Mouse (Mus musculus): ENCODE data around the gene Mrps18a.

The Mrps18a gene

GRCm38 (mm10) chr17:46152847-46153782, 42.3 kb downstream of the Mrps18a start, which contains the start of gene Mad2l1bp:
TSS of gene Mad2l1bp (minus strand) at chr17:46153553.
- peak; percentile 92 to 93 for DNase-seq

DNA sequence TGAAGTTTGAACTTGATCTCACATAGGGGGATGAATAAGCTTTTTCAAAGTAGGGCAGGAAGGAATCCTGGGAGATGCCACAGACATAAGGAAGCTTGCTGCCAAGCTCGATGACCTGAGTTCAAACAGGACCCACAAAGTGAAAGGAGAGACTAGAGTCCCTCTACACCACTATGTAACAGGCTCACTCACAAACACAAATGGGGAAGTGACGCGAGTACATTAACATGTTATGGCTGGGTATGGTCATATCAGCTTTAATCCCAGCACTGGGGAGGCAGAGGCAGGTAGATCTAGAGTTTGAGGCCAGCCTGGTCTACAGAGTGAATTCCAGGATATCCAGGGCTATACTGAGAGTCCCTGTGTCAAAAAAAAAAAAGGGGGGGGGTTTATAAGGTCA, 43.5 kb downstream of the Mrps18a start:
- no peak for DNase-seq

DNA sequence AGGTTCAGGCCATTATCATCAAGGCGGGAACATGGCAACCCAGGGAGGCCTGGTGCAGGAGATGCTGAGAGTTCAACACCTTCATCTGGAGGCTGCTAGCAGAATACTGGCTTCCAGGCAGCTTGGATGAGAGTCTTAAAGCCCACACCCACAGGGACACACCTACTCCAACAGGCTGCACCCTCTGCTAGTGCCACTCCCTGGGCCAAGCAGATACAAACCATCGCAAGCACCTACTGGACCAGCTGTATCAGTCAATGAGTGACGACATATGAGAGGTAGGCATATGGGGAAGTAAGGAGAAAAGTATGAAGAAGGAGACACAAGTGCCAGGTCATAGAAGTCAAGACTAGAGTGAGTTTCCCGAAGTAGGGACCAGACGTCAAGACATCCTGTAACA, 45.9 kb downstream of the Mrps18a start:
- DNase-seq = no peak

GRCm38 (mm10) chr17:46157131-46157530, 46.3 kb downstream of the Mrps18a start:
- DNase-seq = no peak

DNA sequence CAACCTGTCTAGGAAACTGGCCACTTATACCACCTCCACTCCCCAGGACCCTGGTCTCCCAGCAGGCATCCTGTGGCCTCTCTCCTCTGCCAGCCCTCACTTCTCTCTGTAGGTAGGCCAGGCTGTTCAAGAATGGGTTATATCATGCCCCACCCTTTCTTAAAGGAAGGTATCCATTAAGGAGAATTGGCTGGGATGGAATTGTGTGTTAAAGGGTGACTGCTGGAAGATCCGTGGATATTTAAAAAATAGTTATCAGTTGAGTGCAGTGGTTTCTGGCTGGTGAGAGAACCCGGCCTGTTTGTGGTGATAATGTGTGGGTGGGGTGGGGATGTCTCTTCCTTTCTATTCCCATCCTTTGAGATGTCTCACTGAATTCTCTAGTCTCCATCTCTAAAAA, 48.5 kb downstream of the Mrps18a start:
- DNase-seq = no peak

GRCm38 (mm10) chr17:46160090-46160662, 49.4 kb downstream of the Mrps18a start:
- DNase-seq = peak; percentile 96 to 97

- DNase-seq = peak; percentile 98 to 99
These were observed 49.9 kb downstream of the Mrps18a start, which contains the start of gene Gtpbp2 for GRCm38 (mm10) chr17:46160686-46161085. TSS of gene Gtpbp2 (plus strand) at chr17:46161032.

GRCm38 (mm10) chr17:46161179-46161578, 50.4 kb downstream of the Mrps18a start:
- peak in 1 of 2 experiments; percentile 32 for DNase-seq

DNA sequence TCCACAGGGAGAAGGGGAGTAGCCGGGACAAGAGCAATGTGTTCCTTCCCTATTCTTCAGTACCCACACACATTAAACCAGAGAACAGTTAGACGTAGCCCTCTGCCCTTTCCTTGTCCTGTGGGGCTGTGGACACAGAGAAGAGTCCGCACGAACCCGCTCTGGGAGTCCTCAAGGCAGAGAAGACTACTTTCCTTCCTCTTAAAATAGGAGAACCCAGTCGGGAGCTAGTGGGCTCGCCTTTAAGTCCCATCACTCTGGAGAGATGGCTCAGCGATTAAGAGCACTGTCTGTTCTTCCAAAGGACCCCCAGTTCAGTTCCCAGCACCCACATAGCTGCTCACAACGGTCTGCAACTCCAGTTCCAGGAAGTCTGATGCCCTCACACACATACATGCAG, 50.9 kb downstream of the Mrps18a start:
- no peak for DNase-seq

- DNase-seq = no peak
These were observed 51.8 kb downstream of the Mrps18a start for GRCm38 (mm10) chr17:46162551-46162950.

DNA sequence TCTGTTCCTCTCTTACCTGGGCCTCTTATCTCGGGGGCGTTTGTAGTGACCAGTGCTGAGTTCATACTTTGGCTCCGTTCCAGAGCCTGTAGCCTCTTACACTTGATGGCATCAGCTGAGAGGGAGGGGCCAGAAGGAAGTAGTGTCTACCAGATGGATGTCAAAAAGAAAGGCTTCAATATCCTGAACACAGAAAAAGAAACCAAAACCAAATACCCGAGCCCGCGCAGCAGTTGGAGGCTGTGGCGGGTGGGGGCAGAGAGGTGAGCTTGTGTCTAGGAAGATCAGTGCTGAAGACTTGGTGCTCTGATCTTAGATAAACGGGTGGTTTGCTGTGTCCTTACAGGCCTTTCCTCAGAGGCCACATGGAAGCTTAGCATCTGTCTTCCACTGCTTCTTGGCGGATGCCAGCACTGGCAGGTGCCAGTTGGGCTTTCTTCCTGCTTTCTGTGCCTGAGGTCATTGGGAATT, 52.2 kb downstream of the Mrps18a start:
- peak; percentile 49 to 57 for DNase-seq

- no peak for DNase-seq
These were observed 53.5 kb downstream of the Mrps18a start for GRCm38 (mm10) chr17:46164301-46164700.

DNA sequence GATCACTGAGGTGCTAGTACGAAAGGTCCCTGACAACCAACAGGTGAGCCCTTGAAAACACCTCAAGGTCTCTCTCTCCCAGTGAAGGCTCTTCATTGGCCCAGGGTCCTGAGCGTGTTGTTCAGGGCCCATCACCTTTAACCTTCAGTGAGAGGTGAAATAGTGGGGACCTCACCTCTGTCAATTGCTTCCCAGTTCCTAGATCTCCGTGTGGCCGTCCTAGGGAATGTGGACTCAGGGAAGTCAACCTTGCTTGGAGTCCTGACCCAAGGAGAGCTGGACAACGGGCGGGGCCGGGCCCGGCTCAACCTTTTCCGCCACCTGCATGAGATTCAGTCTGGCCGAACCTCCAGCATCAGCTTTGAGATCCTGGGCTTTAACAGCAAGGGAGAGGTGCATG, 54.0 kb downstream of the Mrps18a start:
- DNase-seq = no peak

- DNase-seq = no peak
These were observed 54.7 kb downstream of the Mrps18a start for GRCm38 (mm10) chr17:46165460-46165859.

GRCm38 (mm10) chr17:46166270-46166669, 55.5 kb downstream of the Mrps18a start:
- no peak for DNase-seq

DNA sequence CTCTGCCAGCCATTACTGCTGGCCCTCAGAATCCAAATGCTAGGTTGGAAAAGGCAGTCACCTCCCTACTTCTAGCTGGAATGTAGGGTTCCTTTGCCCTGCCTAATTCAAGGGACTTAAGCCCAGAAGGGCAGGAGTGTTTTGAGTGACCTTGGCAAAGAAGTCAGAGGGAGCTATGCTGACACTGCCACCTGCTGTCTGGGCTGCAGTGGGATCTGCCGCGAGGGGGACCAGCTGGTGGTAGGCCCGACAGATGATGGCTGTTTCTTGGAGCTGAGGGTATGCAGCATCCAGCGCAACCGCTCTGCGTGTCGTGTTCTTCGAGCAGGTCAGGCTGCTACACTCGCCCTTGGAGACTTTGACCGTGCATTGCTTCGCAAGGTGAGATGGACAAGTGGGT, 56.2 kb downstream of the Mrps18a start:
- no peak for DNase-seq

GRCm38 (mm10) chr17:46168318-46168717, 57.5 kb downstream of the Mrps18a start:
- DNase-seq = no peak

GRCm38 (mm10) chr17:46168768-46169167, 58.0 kb downstream of the Mrps18a start:
- DNase-seq = no peak

DNA sequence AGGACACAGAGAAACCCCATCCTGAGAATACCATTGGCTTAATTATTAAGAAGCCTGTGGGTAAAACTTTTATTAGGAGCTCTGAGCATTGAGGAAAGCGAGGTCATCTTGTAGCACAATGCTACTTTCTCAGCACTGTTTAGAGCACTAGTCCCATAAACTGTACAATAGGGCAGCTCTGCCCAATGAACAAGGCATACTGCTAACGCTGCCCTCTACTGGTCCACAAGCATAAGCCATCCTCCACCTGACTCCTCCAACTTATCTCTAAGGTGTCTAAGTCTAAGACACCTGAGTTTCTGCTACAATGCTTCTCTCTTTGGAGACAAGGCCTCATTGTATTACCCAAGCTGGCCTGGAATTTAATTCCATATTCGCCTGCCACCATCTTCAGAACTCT, 59.8 kb downstream of the Mrps18a start:
- peak in 1 of 2 experiments; percentile 31 for DNase-seq

All from kidney, adult 8-10 months (tissue).